In the genomic region with DNA sequence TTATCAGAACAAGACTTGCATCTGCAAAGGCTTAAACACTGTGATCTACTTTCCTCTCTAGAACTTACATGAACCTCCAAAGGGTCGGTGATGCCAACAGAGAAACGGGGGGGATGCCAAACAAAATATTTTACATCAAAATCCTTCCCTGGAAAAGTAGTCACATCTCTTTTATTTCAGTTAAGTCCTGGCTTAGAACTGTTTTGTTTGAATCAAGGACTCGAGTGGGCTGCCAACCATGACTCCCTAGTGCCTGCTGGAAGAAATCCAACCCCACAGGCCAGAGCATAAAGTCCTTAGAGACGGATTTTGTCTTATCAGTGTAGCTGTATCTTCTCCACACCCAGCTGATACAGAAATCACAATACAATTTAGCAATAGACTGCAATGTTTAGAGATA, we compare ENCODE assay signal across 20 mouse cellular contexts.
DNase-seq lines count a peak whose midpoint lies in the region; ATAC-seq and TF ChIP-seq lines count a peak whose summit lies in the region.
"Had no signal": no experiment of that assay in that cellular context is flagged by ENCODE, and none has a peak within 500 bp of the region (broad histone marks: within the 10 kb centered on the region; RNA-seq: fewer than 3 reads in every experiment).

No protein-coding gene starts in this region.

- H3K27ac ChIP-seq in kidney, postnatal 0 days, result no peak overlapping the region
- H3K27ac ChIP-seq: embryonic facial prominence, embryonic 15.5 days; liver, embryonic 12.5 days; midbrain, embryonic 15.5 days; stomach, postnatal 0 days had no signal

- H3K9me3 ChIP-seq in kidney, postnatal 0 days (replicated peaks; ENCODE audit: low read length), result no peaks in the 10 kb centered on the region
- H3K9me3 ChIP-seq: embryonic facial prominence, embryonic 15.5 days; liver, embryonic 12.5 days; midbrain, embryonic 15.5 days had no signal

- no peak overlapping the region for H3K4me2 ChIP-seq in kidney, postnatal 0 days (ENCODE audit: low read length)
- H3K4me2 ChIP-seq: embryonic facial prominence, embryonic 15.5 days; liver, embryonic 12.5 days; lung, embryonic 14.5 days; midbrain, embryonic 15.5 days had no signal

- intact Hi-C loops in heart, postnatal 10 days (cut with DNase I), result no loop called here

- WGBS in kidney, postnatal 0 days, result 21% methylated on average over 4 of the region's 4 CpGs

- TF ChIP-seq CTCF in kidney, postnatal 0 days (IDR thresholded peaks at IDR 0.05; ENCODE audit: low read depth), result no peak

- H3K36me3 ChIP-seq in kidney, postnatal 0 days (ENCODE audit: insufficient read depth, low read length), result no peaks in the 10 kb centered on the region
- H3K36me3 ChIP-seq: embryonic facial prominence, embryonic 15.5 days; liver, embryonic 12.5 days; midbrain, embryonic 15.5 days had no signal

- H3K4me1 ChIP-seq in kidney, postnatal 0 days (replicated peaks; ENCODE audit: insufficient read depth, low read length), result no peaks in the 10 kb centered on the region
- H3K4me1 ChIP-seq: embryonic facial prominence, embryonic 15.5 days; liver, embryonic 12.5 days; midbrain, embryonic 15.5 days had no signal

- no peak overlapping the region for H3K9ac ChIP-seq in kidney, postnatal 0 days (ENCODE audit: low read depth, low read length)
- H3K9ac ChIP-seq: embryonic facial prominence, embryonic 15.5 days; forebrain, postnatal 0 days; liver, embryonic 12.5 days; lung, embryonic 14.5 days; midbrain, embryonic 15.5 days had no signal

- no peak for ATAC-seq in kidney, postnatal 0 days (replicated peaks; ENCODE audit: low FRiP score, low read depth)
- ATAC-seq: forebrain, postnatal 0 days; liver, embryonic 12.5 days; midbrain, embryonic 15.5 days had no signal

- H3K4me3 ChIP-seq in kidney, postnatal 0 days (replicated peaks; ENCODE audit: low read depth, low read length), result no peak overlapping the region
- H3K4me3 ChIP-seq: embryonic facial prominence, embryonic 15.5 days; liver, embryonic 12.5 days; midbrain, embryonic 15.5 days; myocyte had no signal

- DNase-seq in kidney, postnatal 0 days (ENCODE audit: low spot score), result peak; percentile 14
- DNase-seq in kidney, adult 11 months, result no peak
- DNase-seq in testis, postnatal 14 days (ENCODE audit: low spot score), result peak; percentile 23
- no peak for DNase-seq in testis, postnatal 10 days (ENCODE audit: low spot score)
- peak; percentile 21 to 33 for DNase-seq in heart, postnatal 10 days
- peak; percentile 2 for DNase-seq in skeletal muscle tissue, adult 2 months (ENCODE audit: low read depth, low spot score)
- no peak for DNase-seq in cerebellum, postnatal 36 days
- DNase-seq: adrenal gland, adult 8-10 months; cerebellum, adult 9-11 months; forebrain, postnatal 0 days; lung, postnatal 36 days; retina, postnatal 1 day; right cerebral cortex, postnatal 4 days; thymus, postnatal 14 days had no signal

- no peaks in the 10 kb centered on the region for H3K27me3 ChIP-seq in kidney, postnatal 0 days (ENCODE audit: insufficient read depth, low read length)
- H3K27me3 ChIP-seq: embryonic facial prominence, embryonic 15.5 days; liver, embryonic 12.5 days; midbrain, embryonic 15.5 days had no signal

Comparison
In these comparisons a context has a peak if more than half of its experiments do, and no peak if none do; other contexts are left out.
1. DNase-seq: peak in kidney, postnatal 0 days (single experiment), testis, postnatal 14 days (single experiment), heart, postnatal 10 days (2 of 2) and skeletal muscle tissue, adult 2 months (single experiment); none in kidney, adult 11 months (single experiment), testis, postnatal 10 days (single experiment) and cerebellum, postnatal 36 days (0 of 2).